ENCODE assay signal across 16 mouse cellular contexts in genomic region chr2:167309286-167309685, GRCm38 (mm10). TPM values are rescaled to one million over a fixed set of nuclear protein-coding genes. Genes with fewer than 3 reads are reported as not detected.
A peak's percentile ranks its signal among the peaks of the same experiment; 100 is the strongest.
DNase-seq lines count a peak whose midpoint lies in the region; ATAC-seq and TF ChIP-seq lines count a peak whose summit lies in the region.
"Had no signal": no experiment of that assay in that cellular context is flagged by ENCODE, and none has a peak within 500 bp of the region (broad histone marks: within the 10 kb centered on the region; RNA-seq: fewer than 3 reads in every experiment).

No protein-coding gene starts in this region.

- H3K27me3 ChIP-seq in hindbrain, postnatal 0 days (ENCODE audit: insufficient read depth, low read length): no peaks in the 10 kb centered on the region
- no peaks in the 10 kb centered on the region for H3K27me3 ChIP-seq in hindbrain, embryonic 11.5 days (ENCODE audit: control insufficient read depth, insufficient read depth, low read length)
- H3K27me3 ChIP-seq in midbrain, postnatal 0 days (ENCODE audit: insufficient read depth, low read length): no peaks in the 10 kb centered on the region
- no peaks in the 10 kb centered on the region for H3K27me3 ChIP-seq in midbrain, embryonic 14.5 days (ENCODE audit: control insufficient read depth, insufficient read depth, low read length)
- H3K27me3 ChIP-seq: CH12.LX had no signal

- H3K9me3 ChIP-seq in hindbrain, postnatal 0 days (ENCODE audit: low read length): no peaks in the 10 kb centered on the region
- no peaks in the 10 kb centered on the region for H3K9me3 ChIP-seq in hindbrain, embryonic 11.5 days (ENCODE audit: control insufficient read depth, low read length)
- no peaks in the 10 kb centered on the region for H3K9me3 ChIP-seq in midbrain, postnatal 0 days (ENCODE audit: low read length)
- H3K9me3 ChIP-seq in midbrain, embryonic 14.5 days (ENCODE audit: control insufficient read depth, low read length): no peaks in the 10 kb centered on the region
- H3K9me3 ChIP-seq: heart, embryonic 10.5 days had no signal

- H3K4me2 ChIP-seq in hindbrain, postnatal 0 days (ENCODE audit: low read depth, low read length): no peak overlapping the region
- H3K4me2 ChIP-seq in hindbrain, embryonic 11.5 days (replicated peaks; ENCODE audit: low read depth, low read length): no peak overlapping the region
- H3K4me2 ChIP-seq in midbrain, postnatal 0 days (ENCODE audit: low read depth, low read length, poor library complexity, severe bottlenecking): no peak overlapping the region
- no peak overlapping the region for H3K4me2 ChIP-seq in midbrain, embryonic 14.5 days (ENCODE audit: low read length)

- H3K9ac ChIP-seq in hindbrain, postnatal 0 days (replicated peaks; ENCODE audit: low read length): no peak overlapping the region
- no peak overlapping the region for H3K9ac ChIP-seq in hindbrain, embryonic 11.5 days (ENCODE audit: low read depth, low read length)
- no peak overlapping the region for H3K9ac ChIP-seq in midbrain, postnatal 0 days (replicated peaks; ENCODE audit: low read length, poor library complexity, severe bottlenecking)
- no peak overlapping the region for H3K9ac ChIP-seq in midbrain, embryonic 14.5 days (replicated peaks; ENCODE audit: low read length)

- no peak overlapping the region for H3K4me3 ChIP-seq in hindbrain, postnatal 0 days (ENCODE audit: low read length)
- no peak overlapping the region for H3K4me3 ChIP-seq in hindbrain, embryonic 11.5 days (ENCODE audit: low read depth, low read length)
- no peak overlapping the region for H3K4me3 ChIP-seq in midbrain, postnatal 0 days (ENCODE audit: low read depth, low read length)
- no peak overlapping the region for H3K4me3 ChIP-seq in midbrain, embryonic 14.5 days (replicated peaks; ENCODE audit: low read depth, low read length)
- H3K4me3 ChIP-seq: heart, embryonic 10.5 days had no signal

- peak; percentile 15 to 33 for DNase-seq in adrenal gland, adult (ENCODE audit: inconsistent age in 2 of 2, low spot score in 1 of 2)
- no peak for DNase-seq in adrenal gland, postnatal 10 days
- DNase-seq in hindbrain, postnatal 0 days (ENCODE audit: low spot score): peak; percentile 52
- DNase-seq in hindbrain, embryonic 11.5 days (ENCODE audit: low spot score): no peak
- DNase-seq in midbrain, postnatal 0 days (ENCODE audit: low spot score): peak; percentile 57
- DNase-seq in midbrain, embryonic 14.5 days: no peak
- DNase-seq in gastrocnemius, postnatal 36 days: peak; percentile 27 to 32
- no peak for DNase-seq in frontal cortex, postnatal 36 days (ENCODE audit: low spot score in 2 of 2)
- DNase-seq: embryo, embryonic 11 days; heart, postnatal 4 days; liver; lung, adult 2 months had no signal

- peaks cover 8% of the 10 kb centered on the region; the same call in 1 of the 2 replicates for H3K36me3 ChIP-seq in hindbrain, postnatal 0 days (ENCODE audit: insufficient read depth, low read length)
- 0 out of 2 replicates have a peak, but pooled peaks cover 2% of the 10 kb centered on the region for H3K36me3 ChIP-seq in hindbrain, embryonic 11.5 days (ENCODE audit: control insufficient read depth, insufficient read depth, low read length)
- peaks cover 38% of the 10 kb centered on the region for H3K36me3 ChIP-seq in midbrain, postnatal 0 days (ENCODE audit: insufficient read depth, low read length)
- H3K36me3 ChIP-seq in midbrain, embryonic 14.5 days (ENCODE audit: control insufficient read depth, insufficient read depth, low read length): peaks cover 25% of the 10 kb centered on the region

- 56% methylated on average over 12 of the region's 12 CpGs for WGBS in hindbrain, postnatal 0 days
- 93% methylated on average over 12 of the region's 12 CpGs for WGBS in hindbrain, embryonic 11.5 days
- 92% methylated on average over 12 of the region's 12 CpGs for WGBS in midbrain, postnatal 0 days
- 91% methylated on average over 12 of the region's 12 CpGs for WGBS in midbrain, embryonic 14.5 days

- H3K4me1 ChIP-seq in hindbrain, postnatal 0 days (ENCODE audit: insufficient read depth, low read length): peaks cover 9% of the 10 kb centered on the region
- peaks cover 6% of the 10 kb centered on the region; the same call in 1 of the 2 replicates for H3K4me1 ChIP-seq in hindbrain, embryonic 11.5 days (replicated peaks; ENCODE audit: control insufficient read depth, insufficient read depth, low read length)
- peaks cover 3% of the 10 kb centered on the region; the same call in 1 of the 2 replicates for H3K4me1 ChIP-seq in midbrain, postnatal 0 days (ENCODE audit: insufficient read depth, low read length)
- peaks cover 8% of the 10 kb centered on the region for H3K4me1 ChIP-seq in midbrain, embryonic 14.5 days (ENCODE audit: control insufficient read depth, insufficient read depth, low read length)

- ATAC-seq in hindbrain, postnatal 0 days: no peak
- no peak for ATAC-seq in hindbrain, embryonic 11.5 days (ENCODE audit: low FRiP score)
- no peak for ATAC-seq in midbrain, postnatal 0 days (ENCODE audit: low FRiP score)
- no peak for ATAC-seq in midbrain, embryonic 14.5 days (ENCODE audit: low FRiP score, low TSS enrichment)
- ATAC-seq: activated CD4-positive, CD25-positive, alpha-beta regulatory T cell, adult 4 months had no signal

- H3K27ac ChIP-seq in hindbrain, postnatal 0 days: no peak overlapping the region
- no peak overlapping the region for H3K27ac ChIP-seq in hindbrain, embryonic 11.5 days (ENCODE audit: low read depth, low read length)
- no peak overlapping the region for H3K27ac ChIP-seq in midbrain, postnatal 0 days (ENCODE audit: low read depth, low read length)
- no peak overlapping the region for H3K27ac ChIP-seq in midbrain, embryonic 14.5 days (replicated peaks; ENCODE audit: low read depth, low read length)
- H3K27ac ChIP-seq: heart, embryonic 10.5 days; macrophage had no signal

- intact Hi-C loops in gastrocnemius, postnatal 36 days (cut with DNase I): loop anchor here (5.0 to 10.0 kb wide), 2 partner anchors 43 to 96 kb away; no protein-coding TSS in a partner anchor

- no peak for TF ChIP-seq CTCF in hindbrain, postnatal 0 days (IDR thresholded peaks at IDR 0.05; ENCODE audit: low read depth)
- TF ChIP-seq CTCF in midbrain, postnatal 0 days (IDR thresholded peaks at IDR 0.05): no peak

RNA-seq across cellular contexts. Expression of gene B4galt5, which starts 39.7 kb away (rescaled TPM):
- total RNA-seq in adrenal gland, postnatal 10 days (2021): 10 to 100 TPM; 55.5 to 76.9 TPM
- total RNA-seq in hindbrain, postnatal 0 days (2014; rRNA removed): 60.5 and 67.5 TPM in 2 replicates
- polyA plus RNA-seq in hindbrain, postnatal 0 days (2015; fragmentation: Nextera tagmentation; extraction: Ambion mirVana): 28.9 and 31.5 TPM in 2 replicates
- polyA plus RNA-seq in hindbrain, embryonic 11.5 days (2014; fragmentation: Nextera tagmentation; extraction: Ambion mirVana): 15.3 and 19.2 TPM in 2 replicates
- 64.1 and 88.3 TPM in 2 replicates for total RNA-seq in midbrain, postnatal 0 days (2014; rRNA removed)
- polyA plus RNA-seq in midbrain, postnatal 0 days (2015; fragmentation: Nextera tagmentation; extraction: Ambion mirVana): 29.1 and 35.6 TPM in 2 replicates
- polyA plus RNA-seq in midbrain, embryonic 14.5 days (2014; fragmentation: Nextera tagmentation; extraction: Ambion mirVana): 16.2 and 20.4 TPM in 2 replicates
- 1 to 10 TPM; 6.9 TPM for total RNA-seq in gastrocnemius, postnatal 36 days (2021)

Comparison
In these comparisons a context has a peak if more than half of its experiments do, and no peak if none do; other contexts are left out.
1. DNase-seq: peak in adrenal gland, adult (2 of 2), hindbrain, postnatal 0 days (single experiment), midbrain, postnatal 0 days (single experiment) and gastrocnemius, postnatal 36 days (2 of 2); none in adrenal gland, postnatal 10 days (single experiment), hindbrain, embryonic 11.5 days (single experiment), midbrain, embryonic 14.5 days (single experiment) and frontal cortex, postnatal 36 days (0 of 2).